Mouse (Mus musculus) thymus, postnatal 4 days (tissue): ENCODE measurements at regions not wholly inside any gene's neighbourhood (a gene's known extent, or its start where the extent isn't known, plus 50 kb on each side); places are given as distances from the start of the nearest gene placed in this dataset.

Experiments used
- DNase-seq: peaks from one replicate; pipeline ENCODE4 v3.0.0; 2021

GRCm38 (mm10) chr1:83832946-83833345, 424.9 kb upstream of the Sphkap start:
- no peak for DNase-seq

DNA sequence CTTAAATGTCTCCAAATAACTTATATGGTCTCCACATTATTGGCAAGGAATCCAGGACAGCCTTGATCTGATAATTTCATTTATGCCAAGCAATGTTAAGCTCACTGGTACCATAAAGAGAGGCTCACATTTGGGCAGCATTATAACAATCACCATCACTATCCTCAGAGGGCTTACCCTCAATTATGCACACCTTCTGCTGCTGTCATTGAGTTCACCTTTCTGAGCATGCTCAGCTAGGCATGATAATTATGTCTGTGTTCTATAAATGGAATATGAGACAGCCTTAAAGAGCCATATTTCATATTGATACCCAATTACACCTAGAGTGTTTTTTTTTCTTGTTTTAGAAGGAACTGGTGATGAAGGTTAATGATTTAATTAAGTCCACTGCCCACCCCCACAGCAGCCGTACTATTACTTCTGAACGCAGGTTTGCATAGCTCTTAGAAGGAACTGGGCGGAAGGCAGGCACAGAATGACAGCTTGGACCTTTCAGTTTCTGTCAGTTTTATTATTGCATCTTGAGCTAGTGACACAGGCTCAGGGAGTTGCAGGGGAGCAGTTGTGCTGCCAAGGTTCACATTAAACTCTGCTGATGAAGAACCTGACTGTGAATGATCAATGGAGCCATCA, 424.0 kb upstream of the Sphkap start:
- no peak for DNase-seq

GRCm38 (mm10) chr1:83830025-83830645, 422.1 kb upstream of the Sphkap start:
- no peak for DNase-seq

DNA sequence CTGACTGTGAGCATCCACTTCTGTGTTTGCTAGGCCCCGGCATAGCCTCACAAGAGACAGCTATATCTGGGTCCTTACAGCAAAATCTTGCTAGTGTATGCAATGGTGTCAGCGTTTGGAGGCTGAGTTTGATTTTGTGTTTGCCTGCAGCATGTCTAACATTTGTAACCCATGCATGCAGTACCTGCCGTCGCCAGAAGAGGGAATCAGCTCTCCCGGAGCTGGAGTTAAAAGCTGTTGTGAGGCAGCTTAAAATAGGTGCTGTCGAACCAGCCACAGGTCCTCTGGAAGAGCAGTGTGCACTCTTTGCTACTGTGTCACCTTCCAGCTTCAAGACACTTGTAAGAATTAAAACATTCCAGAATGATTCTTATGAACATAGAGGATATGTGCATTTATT, 403.2 kb upstream of the Sphkap start:
- peak; percentile 30 for DNase-seq

GRCm38 (mm10) chr1:83808432-83808831, 400.4 kb upstream of the Sphkap start:
- no peak for DNase-seq

DNA sequence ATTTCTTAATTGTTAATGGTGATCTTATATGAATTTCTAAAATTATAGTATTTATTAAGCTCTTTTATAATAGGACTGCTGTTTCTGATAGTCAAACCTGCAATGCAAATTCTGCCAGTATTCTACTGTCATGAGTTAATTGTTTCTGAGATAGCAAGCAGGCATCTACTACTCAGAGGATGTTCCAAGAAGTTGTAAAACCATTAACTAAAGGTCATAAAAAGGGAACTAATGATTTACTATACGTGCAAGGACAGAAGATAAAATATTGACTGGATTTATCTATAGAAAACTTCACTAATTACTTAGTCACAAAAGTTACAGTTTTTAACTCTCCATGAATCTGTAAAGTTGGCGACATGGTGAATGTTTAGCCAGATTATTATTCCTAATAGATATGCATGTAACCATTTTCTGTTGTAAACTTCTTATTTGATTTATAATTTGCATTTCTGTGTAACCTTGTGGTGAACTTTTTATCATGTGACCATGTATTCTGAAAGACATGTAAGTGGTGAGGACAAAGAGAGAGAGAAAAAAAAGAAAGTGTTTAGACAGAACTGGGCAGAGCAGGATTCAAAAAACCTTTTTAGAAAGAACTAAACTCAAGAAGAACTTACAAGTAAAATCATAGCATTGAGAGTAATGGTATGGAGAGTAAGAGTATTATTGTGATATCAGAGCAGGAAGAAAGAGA, 395.5 kb upstream of the Sphkap start:
- DNase-seq, result no peak

GRCm38 (mm10) chr1:83801759-83802158, 393.8 kb upstream of the Sphkap start:
- no peak for DNase-seq

GRCm38 (mm10) chr1:83796961-83797891, 389.2 kb upstream of the Sphkap start:
- no peak for DNase-seq

DNA sequence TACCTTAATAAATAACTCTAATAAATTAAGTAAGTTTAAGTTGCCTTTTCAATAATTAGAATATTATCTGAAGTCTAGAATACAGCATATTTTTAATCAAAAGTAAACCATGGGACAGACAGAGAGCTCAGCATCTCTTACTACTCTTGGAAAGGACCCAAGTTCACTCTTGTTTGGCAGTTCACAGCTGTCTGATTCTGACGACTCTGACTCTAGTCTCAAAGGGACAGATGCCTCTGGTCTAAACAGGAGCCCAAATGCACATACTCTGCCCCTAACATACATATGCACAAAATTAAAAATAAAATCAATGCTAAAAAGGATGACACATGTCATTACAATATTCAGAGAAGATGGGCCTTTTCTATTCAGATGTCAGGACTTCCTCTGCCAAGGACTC, 369.2 kb upstream of the Sphkap start:
- no peak for DNase-seq

DNA sequence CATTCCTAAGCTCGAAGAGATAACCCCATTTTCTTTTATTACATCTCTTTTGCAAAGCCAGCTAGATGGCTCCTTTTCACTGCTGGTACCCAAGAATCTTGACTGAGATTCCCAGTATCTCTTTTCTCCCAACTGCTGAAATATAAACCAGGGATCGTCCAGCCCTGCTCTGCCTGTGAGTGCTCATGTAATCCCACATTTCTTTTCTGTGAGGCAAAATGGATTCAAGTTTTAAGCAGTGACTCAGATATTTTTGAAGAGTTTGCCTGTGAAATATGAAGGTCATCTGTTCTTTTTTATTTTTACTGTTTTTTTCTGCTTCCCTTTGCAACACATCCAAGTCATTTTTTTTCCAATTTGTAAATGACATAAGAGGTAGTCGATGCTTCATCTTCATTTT, 363.2 kb upstream of the Sphkap start:
- DNase-seq, result no peak

GRCm38 (mm10) chr1:83761499-83761898, 353.5 kb upstream of the Sphkap start:
- no peak for DNase-seq

DNA sequence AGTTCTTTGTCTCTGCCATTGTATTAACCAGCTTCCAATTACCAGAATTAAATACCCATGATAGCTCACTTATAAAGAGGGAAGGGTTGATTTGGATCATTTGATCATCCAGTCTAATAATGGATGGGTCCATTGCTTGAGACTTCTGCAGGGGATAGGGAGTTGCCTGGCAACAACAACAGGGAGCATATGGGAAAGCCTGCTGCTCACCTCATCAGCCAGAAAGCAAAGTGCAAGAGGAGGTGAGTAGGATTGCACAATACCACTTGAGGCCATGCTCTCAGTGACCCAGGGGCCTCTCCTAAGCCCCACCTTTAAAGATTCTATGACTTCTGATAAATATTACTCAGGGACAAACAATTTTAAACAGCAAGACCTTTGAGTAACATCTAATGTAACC, 348.9 kb upstream of the Sphkap start:
- no peak for DNase-seq

- no peak for DNase-seq
Observed at GRCm38 (mm10) chr1:83755336-83755735, 347.3 kb upstream of the Sphkap start.

DNA sequence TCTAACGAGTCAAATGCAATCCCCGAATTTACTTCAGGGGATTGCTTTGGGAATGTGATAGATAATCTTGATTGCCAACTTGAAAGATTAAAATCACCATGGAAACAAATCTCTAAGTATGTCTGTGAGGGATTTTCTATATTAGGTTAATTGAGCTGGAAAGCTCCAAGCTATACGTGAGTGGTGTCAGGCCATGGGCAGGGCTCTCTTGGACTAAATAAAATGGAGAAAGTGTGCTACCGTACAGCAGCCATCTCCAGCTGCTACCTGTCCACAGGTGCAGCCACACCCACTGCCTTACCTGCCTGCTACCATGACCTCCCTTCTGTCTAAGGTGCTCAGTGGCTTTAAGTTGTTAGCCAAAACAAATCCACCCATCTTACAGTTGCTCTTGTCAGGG, 345.0 kb upstream of the Sphkap start:
- no peak for DNase-seq

DNA sequence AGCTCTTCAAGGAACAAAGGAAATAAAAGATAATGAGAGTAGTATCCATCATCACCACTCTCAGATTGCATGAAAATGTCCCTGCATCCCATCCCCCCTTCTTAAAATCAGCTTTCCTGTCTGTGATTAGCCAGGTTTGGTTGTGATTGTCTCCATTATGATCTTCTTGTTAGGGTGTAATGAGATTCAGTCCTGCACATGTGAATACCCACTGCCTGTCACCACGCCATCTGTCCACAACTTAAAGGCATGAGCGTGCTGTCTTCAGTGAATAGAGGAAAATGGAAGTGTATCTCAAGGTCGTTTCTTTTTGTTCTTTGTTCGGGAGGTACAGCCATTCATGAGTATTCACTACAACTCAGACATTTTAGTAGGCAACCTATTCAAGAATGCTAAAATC, 341.0 kb upstream of the Sphkap start:
- no peak for DNase-seq

- no peak for DNase-seq
Observed at GRCm38 (mm10) chr1:83748061-83748460, 340.1 kb upstream of the Sphkap start.

GRCm38 (mm10) chr1:83747412-83747811, 339.4 kb upstream of the Sphkap start:
- DNase-seq, result no peak

- DNase-seq, result no peak
Observed at GRCm38 (mm10) chr1:83746036-83746435, 338.0 kb upstream of the Sphkap start.

GRCm38 (mm10) chr1:83736428-83737117, 328.6 kb upstream of the Sphkap start:
- no peak for DNase-seq

DNA sequence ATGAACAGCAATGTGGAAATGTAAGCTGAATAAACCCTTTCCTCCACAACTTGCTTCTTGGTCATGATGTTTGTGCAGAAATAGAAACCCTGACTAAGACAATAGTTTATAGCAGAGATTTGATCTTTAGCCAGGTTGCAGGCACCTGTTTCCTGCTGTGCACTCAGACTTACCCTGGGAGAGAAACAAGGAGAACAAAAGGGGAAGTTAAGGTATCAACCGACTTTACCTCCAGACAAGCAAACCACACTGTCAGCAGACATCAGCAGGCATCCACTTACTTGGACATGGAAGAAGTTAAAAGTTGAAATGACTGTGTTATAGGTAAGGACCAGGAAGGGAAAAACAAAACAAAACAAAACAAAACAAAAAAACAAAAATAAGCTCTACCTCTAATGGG, 323.7 kb upstream of the Sphkap start:
- DNase-seq, result no peak

GRCm38 (mm10) chr1:83728810-83729209, 320.8 kb upstream of the Sphkap start:
- DNase-seq, result no peak

DNA sequence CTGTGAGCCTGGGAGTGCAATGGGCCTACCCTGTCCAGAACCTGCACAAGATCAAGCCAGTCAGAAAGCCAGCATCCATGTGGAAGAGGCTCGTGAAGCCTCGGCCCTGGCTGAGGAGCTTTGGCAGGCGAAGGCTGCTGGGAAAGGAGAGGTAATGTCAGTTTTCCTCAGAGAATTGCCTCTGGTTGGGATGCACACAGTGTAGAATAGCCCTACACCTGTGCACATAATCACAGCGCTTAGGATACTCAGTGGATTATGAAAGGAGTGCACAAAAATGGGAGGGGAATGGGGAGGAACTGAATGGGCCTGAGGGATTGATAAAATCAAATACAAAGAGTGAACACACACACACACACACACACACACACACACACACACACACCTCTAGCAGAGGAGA, 319.9 kb upstream of the Sphkap start:
- DNase-seq, result no peak

- no peak for DNase-seq
Observed at GRCm38 (mm10) chr1:83727215-83727614, 319.2 kb upstream of the Sphkap start.
